Mouse (Mus musculus) brain, embryonic 14.5 days (tissue): ENCODE data around the gene Scn1b.

ENCODE experiments used
- CTCF ChIP-seq: fragments of 200-500 bp; IDR thresholded peaks from 2 replicates; pipeline ENCODE4 v1.5.1; 2012; ENCODE audit warnings: inconsistent platforms, mild to moderate bottlenecking, moderate library complexity, borderline replicate concordance; ENCODE audit not compliant: insufficient read depth, insufficient read length; ENCODE audit errors: extremely low read depth
- POLR2A ChIP-seq: fragments of 200-500 bp; IDR thresholded peaks from 2 replicates; pipeline ENCODE4 v1.6.1; 2012; ENCODE audit warnings: mild to moderate bottlenecking, inconsistent platforms, borderline replicate concordance; ENCODE audit not compliant: poor library complexity, insufficient read depth, insufficient read length, severe bottlenecking; ENCODE audit errors: extremely low read depth

DNA sequence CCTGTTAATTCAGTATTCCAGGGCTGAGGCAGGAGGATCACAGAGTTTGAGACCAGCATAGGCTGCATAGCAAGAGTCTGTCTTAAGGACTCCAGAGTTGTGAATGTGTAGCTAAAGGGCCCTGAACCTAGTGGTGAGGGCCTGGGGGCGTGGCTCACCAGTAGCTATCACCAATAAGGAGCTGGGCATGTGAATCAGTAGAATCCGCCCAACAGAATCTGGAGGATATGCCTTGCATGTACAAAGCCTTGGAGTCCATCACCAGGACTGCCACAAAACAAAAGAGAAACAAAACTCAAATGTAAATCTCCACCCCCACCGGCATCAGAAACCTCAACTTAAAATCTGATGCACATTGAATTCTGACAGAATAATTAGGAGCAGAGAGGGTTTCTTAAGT, 21.3 kb upstream of the Scn1b start:
- TF ChIP-seq CTCF (no peak), POLR2A (no peak)
